Mouse (Mus musculus) limb, embryonic 14.5 days (tissue): Measurements from ENCODE around the gene Pde6c. TPM values are rescaled to one million over a fixed set of nuclear protein-coding genes. Genes with fewer than 3 reads are reported as not detected.

Experiments
- ATAC-seq: fragments of 200-750 bp; cut with Nextera tagmentation; 2 replicates; pipeline ENCODE4 v1.8.0; 2017; ENCODE audit warnings: low read depth, moderate number of reproducible peaks, moderate TSS enrichment; ENCODE audit not compliant: low FRiP score
- DNase-seq: peaks from one replicate; pipeline ENCODE4 v3.0.0-alpha.2; 2015; ENCODE audit warnings: low spot score
- H3K27ac ChIP-seq: fragments of 300-500 bp; sonication (generic); replicated peaks from 2 replicates; pipeline ENCODE4 v1.5.1; 2014; ENCODE audit warnings: low read depth, mild to moderate bottlenecking, low read length, moderate library complexity, mixed read lengths
- H3K27me3 ChIP-seq: fragments of 300-500 bp; sonication (generic); 2 replicates; pipeline ENCODE4 v1.6.1; 2014; ENCODE audit warnings: low read length, mixed read lengths; ENCODE audit not compliant: control insufficient read depth, insufficient read depth
- H3K36me3 ChIP-seq: fragments of 300-500 bp; sonication (generic); 2 replicates; pipeline ENCODE4 v1.6.1; 2014; ENCODE audit warnings: mild to moderate bottlenecking, low read length, moderate library complexity, mixed read lengths; ENCODE audit not compliant: control insufficient read depth, insufficient read depth
- H3K4me1 ChIP-seq: fragments of 300-500 bp; sonication (generic); 2 replicates; pipeline ENCODE4 v1.6.1; 2014; ENCODE audit warnings: antibody characterized with exemption, low read length, mixed read lengths; ENCODE audit not compliant: control insufficient read depth, insufficient read depth
- H3K4me2 ChIP-seq: fragments of 300-500 bp; sonication (generic); replicated peaks from 2 replicates; pipeline ENCODE4 v1.6.1; 2014; ENCODE audit warnings: low read depth, mild to moderate bottlenecking, low read length, moderate library complexity; ENCODE audit not compliant: severe bottlenecking
- H3K4me3 ChIP-seq: fragments of 300-500 bp; sonication (generic); replicated peaks from 2 replicates; pipeline ENCODE4 v1.5.1; 2014; ENCODE audit warnings: low read length
- H3K9ac ChIP-seq: fragments of 300-500 bp; sonication (generic); 2 replicates; pipeline ENCODE4 v1.6.1; 2014; ENCODE audit warnings: mild to moderate bottlenecking, low read depth, low read length, moderate library complexity; ENCODE audit not compliant: severe bottlenecking
- H3K9me3 ChIP-seq: fragments of 300-500 bp; sonication (generic); 2 replicates; pipeline ENCODE4 v1.6.1; 2016; ENCODE audit warnings: low read length; ENCODE audit not compliant: control insufficient read depth
- POLR2A ChIP-seq: fragments of 200-500 bp; IDR thresholded peaks from 2 replicates; pipeline ENCODE4 v1.8.0; 2012; ENCODE audit warnings: inconsistent platforms, mild to moderate bottlenecking, moderate library complexity, borderline replicate concordance; ENCODE audit not compliant: insufficient read depth, insufficient read length; ENCODE audit errors: extremely low read depth
- WGBS: fragments of 180-500 bp; shearing (Covaris S2); extraction: QIAGEN DNeasy Blood & Tissue Kit; methylation state at CpG from one replicate; pipeline ENCODE4 v1.1.7; 2014; 5-methylcytosine and 5-hydroxymethylcytosine counted together
- polyA plus RNA-seq, 2 experiments: library from polyadenylated mRNA; depleted of rRNA in 1 of 2; stranded (reverse) in 1 of 2; unstranded in 1 of 2; fragments of >200 nt; fragmentation: Nextera tagmentation in 1 of 2; extraction: Ambion mirVana in 1 of 2; gene quantifications; 2 replicates each; pipeline versions ENCODE4 v1.2.1 to v1.2.3; 2012 to 2014

Pde6c gene
- polyA plus RNA-seq, 2 experiments, result 0.04 TPM; not detected in 1

- no peaks in the 10 kb centered on the region for H3K9me3 ChIP-seq
- ATAC-seq (no peak), DNase-seq (no peak)
- no peak overlapping the region for H3K4me2 ChIP-seq
- H3K4me3 ChIP-seq, result no peak overlapping the region
- H3K27ac ChIP-seq, result no peak overlapping the region
- WGBS, result 38% methylated on average over 4 of the region's 4 CpGs
- no peak for TF ChIP-seq POLR2A
- H3K36me3 ChIP-seq, result no peaks in the 10 kb centered on the region
- no peaks in the 10 kb centered on the region for H3K4me1 ChIP-seq
- peaks cover 6% of the 10 kb centered on the region for H3K27me3 ChIP-seq
- no peak overlapping the region for H3K9ac ChIP-seq
Observed at GRCm38 (mm10) chr19:38091512-38091985, 41.0 kb upstream of the Pde6c start.

DNA sequence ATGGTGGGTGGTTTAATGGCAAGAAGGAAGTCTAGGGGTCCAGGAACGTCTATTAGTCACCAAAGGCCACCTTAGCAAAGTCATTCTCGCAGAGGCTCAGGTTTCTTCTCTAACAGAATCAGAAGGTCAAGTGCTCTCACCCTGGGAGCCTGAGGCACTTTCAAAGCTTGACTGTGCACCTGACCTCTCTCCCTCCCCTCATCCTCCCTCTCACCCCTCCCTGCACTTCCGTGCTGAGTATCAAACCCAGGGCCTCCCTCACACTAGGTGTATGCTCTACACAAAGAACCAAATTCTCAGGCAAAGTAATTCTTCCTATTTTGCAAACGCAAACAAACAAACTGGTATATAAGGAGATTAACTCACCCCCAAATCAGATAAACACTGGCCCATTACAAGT is 36.4 kb upstream of the Pde6c start:
- H3K4me2 ChIP-seq, result no peak overlapping the region
- no peak overlapping the region for H3K4me3 ChIP-seq
- no peak for ATAC-seq
- no peaks in the 10 kb centered on the region for H3K36me3 ChIP-seq
- H3K9ac ChIP-seq, result no peak overlapping the region
- peaks cover 34% of the 10 kb centered on the region for H3K27me3 ChIP-seq
- no peak for TF ChIP-seq POLR2A
- H3K9me3 ChIP-seq, result no peaks in the 10 kb centered on the region
- 9% methylated on average over 4 of the region's 4 CpGs for WGBS
- H3K4me1 ChIP-seq, result peaks cover 3% of the 10 kb centered on the region; the same call in 1 of the 2 replicates
- DNase-seq, result no peak
- no peak overlapping the region for H3K27ac ChIP-seq

DNA sequence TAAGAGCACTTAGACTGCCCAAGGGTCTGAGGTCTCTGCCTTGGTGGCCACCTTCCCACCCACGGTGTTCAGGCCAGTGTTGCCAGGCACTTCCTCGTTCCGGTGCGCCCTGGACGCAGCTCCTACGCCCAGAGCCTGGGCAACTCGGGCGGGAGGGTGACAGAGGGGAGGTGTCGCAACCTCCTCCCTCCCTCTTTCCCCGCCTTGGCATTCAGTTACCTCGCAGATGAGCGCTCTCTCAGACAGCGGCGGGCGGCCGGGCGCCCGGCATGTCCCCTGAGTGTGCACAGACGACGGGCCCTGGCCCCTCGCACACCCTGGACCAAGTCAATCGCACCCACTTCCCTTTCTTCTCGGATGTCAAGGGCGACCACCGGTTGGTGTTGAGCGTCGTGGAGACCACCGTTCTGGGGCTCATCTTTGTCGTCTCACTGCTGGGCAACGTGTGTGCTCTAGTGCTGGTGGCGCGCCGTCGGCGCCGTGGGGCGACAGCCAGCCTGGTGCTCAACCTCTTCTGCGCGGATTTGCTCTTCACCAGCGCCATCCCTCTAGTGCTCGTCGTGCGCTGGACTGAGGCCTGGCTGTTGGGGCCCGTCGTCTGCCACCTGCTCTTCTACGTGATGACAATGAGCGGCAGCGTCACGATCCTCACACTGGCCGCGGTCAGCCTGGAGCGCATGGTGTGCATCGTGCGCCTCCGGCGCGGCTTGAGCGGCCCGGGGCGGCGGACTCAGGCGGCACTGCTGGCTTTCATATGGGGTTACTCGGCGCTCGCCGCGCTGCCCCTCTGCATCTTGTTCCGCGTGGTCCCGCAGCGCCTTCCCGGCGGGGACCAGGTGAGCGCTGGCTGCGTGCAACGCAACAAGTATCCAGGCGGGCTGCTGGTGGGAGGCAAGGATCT is 35.5 kb upstream of the Pde6c start, which contains the start of gene Ffar4:
Gene Ffar4 (plus strand): TSS at position 214 of the 901 bp plus-strand sequence.
- Histone ChIP-seq H3K27me3 (peaks cover 34% of the 10 kb centered on the region), H3K4me2 (peak within 1 kb of the TSS; percentile 49), H3K9me3 (no peaks in the 10 kb centered on the region), H3K27ac (no peak within 1 kb of the TSS), H3K4me1 (peaks cover 3% of the 10 kb centered on the region; the same call in 1 of the 2 replicates), H3K4me3 (peak within 1 kb of the TSS; percentile 34), H3K9ac (no peak within 1 kb of the TSS), H3K36me3 (no peaks in the 10 kb centered on the region)
- TF ChIP-seq POLR2A, result no peak
- DNase-seq (no peak), ATAC-seq (no peak)
- WGBS, result 1% methylated on average over 67 of the region's 77 CpGs

- no peak for ATAC-seq
- no peaks in the 10 kb centered on the region for H3K27me3 ChIP-seq
- 90% methylated on average over 4 of the region's 4 CpGs for WGBS
- H3K36me3 ChIP-seq, result no peaks in the 10 kb centered on the region
- H3K9ac ChIP-seq, result no peak overlapping the region
- no peaks in the 10 kb centered on the region for H3K4me1 ChIP-seq
- no peak for DNase-seq
- no peak for TF ChIP-seq POLR2A
- H3K9me3 ChIP-seq, result no peaks in the 10 kb centered on the region
- no peak overlapping the region for H3K27ac ChIP-seq
- H3K4me2 ChIP-seq, result no peak overlapping the region
- H3K4me3 ChIP-seq, result no peak overlapping the region
Observed at GRCm38 (mm10) chr19:38107871-38108270, 24.7 kb upstream of the Pde6c start.

- H3K9me3 ChIP-seq, result no peaks in the 10 kb centered on the region
- no peaks in the 10 kb centered on the region for H3K4me1 ChIP-seq
- no peak for DNase-seq
- no peak overlapping the region for H3K4me2 ChIP-seq
- H3K36me3 ChIP-seq, result no peaks in the 10 kb centered on the region
- no peak overlapping the region for H3K27ac ChIP-seq
- no peak for TF ChIP-seq POLR2A
- H3K9ac ChIP-seq, result no peak overlapping the region
- H3K27me3 ChIP-seq, result no peaks in the 10 kb centered on the region
- no peak for ATAC-seq
- WGBS, result 89% methylated on average over 15 of the region's 15 CpGs
- no peak overlapping the region for H3K4me3 ChIP-seq
Observed at GRCm38 (mm10) chr19:38109506-38110242, 22.9 kb upstream of the Pde6c start.
